Mouse (Mus musculus) intestine, embryonic 16.5 days (tissue): ENCODE data around the gene Susd1. TPM values are rescaled to one million over a fixed set of nuclear protein-coding genes. Genes with fewer than 3 reads are reported as not detected.
"Not testable (repeated sequence)": the region's sequence is repeated elsewhere in the genome, so short reads cannot be mapped to it uniquely, and the experiment has no call there.

Experiments used
- ATAC-seq: fragments of 200-750 bp; cut with Nextera tagmentation; 2 replicates; pipeline ENCODE4 v1.8.0; 2017; ENCODE audit warnings: moderate TSS enrichment, moderate library complexity
- H3K27ac ChIP-seq: fragments of 300-500 bp; sonication (generic); 2 replicates; pipeline ENCODE4 v1.5.1; 2014; ENCODE audit warnings: mild to moderate bottlenecking, low read length
- H3K27me3 ChIP-seq: fragments of 300-500 bp; sonication (generic); replicated peaks from 2 replicates; pipeline ENCODE4 v1.6.1; 2014; ENCODE audit warnings: low read length, control low read depth, mixed read lengths; ENCODE audit not compliant: control insufficient read depth, insufficient read depth
- H3K36me3 ChIP-seq: fragments of 300-500 bp; sonication (generic); 2 replicates; pipeline ENCODE4 v1.6.1; 2014; ENCODE audit warnings: low read length, control low read depth; ENCODE audit not compliant: control insufficient read depth, insufficient read depth
- H3K4me1 ChIP-seq: fragments of 300-500 bp; sonication (generic); 2 replicates; pipeline ENCODE4 v1.6.1; 2014; ENCODE audit warnings: low read length, control low read depth, mixed read lengths; ENCODE audit not compliant: control insufficient read depth, insufficient read depth
- H3K4me2 ChIP-seq: fragments of 300-500 bp; sonication (generic); 2 replicates; pipeline ENCODE4 v1.6.1; 2014; ENCODE audit warnings: low read depth, low read length, control low read depth
- H3K4me3 ChIP-seq: fragments of 300-500 bp; sonication (generic); 2 replicates; pipeline ENCODE4 v1.5.1; 2014; ENCODE audit warnings: mild to moderate bottlenecking, low read length
- H3K9ac ChIP-seq: fragments of 300-500 bp; sonication (generic); 2 replicates; pipeline ENCODE4 v1.6.1; 2014; ENCODE audit warnings: low read depth, low read length
- H3K9me3 ChIP-seq: fragments of 300-500 bp; sonication (generic); 2 replicates; pipeline ENCODE4 v1.6.1; 2016; ENCODE audit warnings: low read length, control low read depth; ENCODE audit not compliant: control insufficient read depth
- WGBS: fragments of 180-500 bp; shearing (Covaris S2); extraction: QIAGEN DNeasy Blood & Tissue Kit; methylation state at CpG from one replicate; pipeline ENCODE4 v1.1.7; 2014; 5-methylcytosine and 5-hydroxymethylcytosine counted together
- polyA plus RNA-seq: library from polyadenylated mRNA; unstranded; fragments of >200 nt; fragmentation: Nextera tagmentation; extraction: Ambion mirVana; gene quantifications from 2 replicates; pipeline ENCODE4 v1.2.1, GENCODE M21; 2015

Gene Susd1
- polyA plus RNA-seq, 1 experiment from 2014 or later, result 13.0 TPM

DNA sequence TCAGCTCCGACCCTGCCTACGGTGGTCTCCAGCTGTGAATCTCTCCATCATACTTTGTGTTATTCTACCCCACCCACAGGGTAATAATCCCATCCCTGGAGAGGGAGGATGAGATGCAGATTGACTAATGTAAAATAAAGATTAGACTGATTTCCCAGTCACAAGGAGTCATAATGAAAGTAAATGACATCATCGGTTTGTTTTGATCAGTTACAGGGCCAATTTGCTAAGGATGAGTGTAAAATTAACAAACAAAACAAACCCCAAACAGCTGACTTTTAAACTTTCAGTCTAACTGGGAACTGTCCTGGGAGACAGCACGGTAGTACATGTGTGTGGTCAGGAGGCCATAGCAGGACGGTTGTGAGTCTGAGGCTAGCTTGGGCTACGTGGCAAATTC, 143.3 kb downstream of the Susd1 start:
- Histone ChIP-seq H3K27ac (no peak overlapping the region), H3K9me3 (no peaks in the 10 kb centered on the region), H3K4me2 (no peak overlapping the region), H3K4me1 (no peaks in the 10 kb centered on the region), H3K36me3 (no peaks in the 10 kb centered on the region), H3K27me3 (no peaks in the 10 kb centered on the region), H3K4me3 (no peak overlapping the region), H3K9ac (no peak overlapping the region)
- 86% methylated on average over 6 of the region's 6 CpGs for WGBS
- ATAC-seq, result no peak

DNA sequence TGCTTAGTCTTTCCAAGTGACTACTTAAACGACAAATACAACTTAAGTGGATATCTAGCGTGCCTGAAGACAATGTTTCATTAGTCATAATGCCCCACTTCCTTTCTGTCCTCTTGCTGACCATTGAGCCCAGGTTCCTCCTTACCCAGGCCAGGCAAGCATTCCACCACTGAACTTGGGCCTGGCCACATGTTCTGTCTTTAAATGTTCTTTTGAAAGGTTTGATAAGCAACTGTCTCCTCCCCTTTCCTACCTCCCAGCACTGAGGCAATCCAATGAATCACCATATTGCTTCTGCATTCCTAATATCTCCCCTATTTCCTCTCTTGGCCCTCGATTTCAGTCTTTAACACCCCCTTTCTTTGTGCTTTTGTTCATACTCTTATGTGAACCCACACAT, 143.8 kb downstream of the Susd1 start:
- H3K9ac ChIP-seq, result no peak overlapping the region
- ATAC-seq, result no peak

GRCm38 (mm10) chr4:59291914-59292718, 146.3 kb downstream of the Susd1 start:
- no peak overlapping the region for H3K4me2 ChIP-seq
- H3K4me1 ChIP-seq, result no peaks in the 10 kb centered on the region
- no peaks in the 10 kb centered on the region for H3K27me3 ChIP-seq
- ATAC-seq, result no peak
- no peaks in the 10 kb centered on the region for H3K36me3 ChIP-seq
- WGBS, result 73% methylated on average over 13 of the region's 13 CpGs
- H3K9ac ChIP-seq, result no peak overlapping the region
- H3K9me3 ChIP-seq, result no peaks in the 10 kb centered on the region
- no peak overlapping the region for H3K27ac ChIP-seq
- no peak overlapping the region for H3K4me3 ChIP-seq

More for the DNA sequence above, 143.8 kb downstream of the Susd1 start:
- H3K4me3 ChIP-seq, result no peak overlapping the region
- H3K27ac ChIP-seq, result no peak overlapping the region
- no peaks in the 10 kb centered on the region for H3K4me1 ChIP-seq
- no peaks in the 10 kb centered on the region for H3K36me3 ChIP-seq
- no peaks in the 10 kb centered on the region for H3K27me3 ChIP-seq
- H3K4me2 ChIP-seq, result no peak overlapping the region
- WGBS, result 82% methylated on average over 3 of the region's 3 CpGs
- no peaks in the 10 kb centered on the region for H3K9me3 ChIP-seq

- H3K4me2 ChIP-seq, result no peak overlapping the region
- 55% methylated on average over 6 of the region's 6 CpGs for WGBS
- H3K9me3 ChIP-seq, result no peaks in the 10 kb centered on the region
- no peak overlapping the region for H3K9ac ChIP-seq
- no peak for ATAC-seq
- H3K4me1 ChIP-seq, result no peaks in the 10 kb centered on the region
- no peaks in the 10 kb centered on the region for H3K36me3 ChIP-seq
- H3K27ac ChIP-seq, result no peak overlapping the region
- H3K27me3 ChIP-seq, result no peaks in the 10 kb centered on the region
- no peak overlapping the region for H3K4me3 ChIP-seq
These were observed 147.4 kb downstream of the Susd1 start for GRCm38 (mm10) chr4:59290972-59291576.

DNA sequence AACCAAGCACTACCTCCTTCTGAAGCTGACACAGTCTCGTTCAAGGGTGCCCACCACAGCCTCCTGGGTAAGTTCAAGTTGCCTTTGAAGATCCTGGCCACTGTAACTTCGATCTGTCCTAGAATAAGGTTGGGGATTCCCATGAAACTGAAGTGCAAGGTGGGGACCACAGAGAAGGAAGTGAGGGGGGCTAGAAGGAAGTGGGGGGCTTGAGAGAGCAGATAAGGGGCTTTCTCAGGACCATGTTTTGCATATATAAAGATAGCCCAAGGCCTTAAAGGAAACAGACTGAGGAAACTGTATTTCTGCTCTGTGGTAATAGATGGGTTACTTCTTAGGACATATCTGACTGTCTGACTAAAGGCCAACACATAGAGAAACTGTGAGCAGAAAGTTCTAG, 151.3 kb downstream of the Susd1 start:
- Histone ChIP-seq H3K4me2 (no peak overlapping the region), H3K4me3 (no peak overlapping the region), H3K4me1 (no peaks in the 10 kb centered on the region), H3K27ac (no peak overlapping the region), H3K36me3 (no peaks in the 10 kb centered on the region), H3K27me3 (no peaks in the 10 kb centered on the region), H3K9ac (no peak overlapping the region), H3K9me3 (no peaks in the 10 kb centered on the region)
- WGBS, result 72% methylated on average over 2 of the region's 2 CpGs
- no peak for ATAC-seq

DNA sequence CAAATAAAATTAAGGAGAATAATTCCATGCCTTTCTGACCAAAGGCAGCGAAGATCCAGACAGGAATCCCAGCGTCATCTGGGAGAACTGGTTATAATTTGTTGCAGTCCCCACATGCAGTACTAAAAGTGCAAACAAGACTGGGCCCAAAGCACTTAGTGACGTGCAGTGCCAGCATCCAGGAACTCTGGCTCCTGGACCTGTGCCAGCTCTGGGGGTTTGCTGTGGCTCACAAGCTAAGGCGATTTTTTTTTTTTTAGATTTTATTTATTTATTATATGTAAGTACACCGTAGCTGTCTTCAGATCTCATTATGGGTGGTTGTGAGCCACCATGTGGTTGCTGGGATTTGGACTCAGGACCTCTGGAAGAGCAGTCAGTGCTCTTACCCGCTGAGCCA, 152.1 kb downstream of the Susd1 start:
- H3K36me3 ChIP-seq, H3K27ac ChIP-seq, H3K4me2 ChIP-seq, H3K4me3 ChIP-seq, H3K4me1 ChIP-seq, ATAC-seq, H3K9ac ChIP-seq, H3K9me3 ChIP-seq, H3K27me3 ChIP-seq: not testable (repeated sequence)
- 59% methylated on average over 6 of the region's 6 CpGs for WGBS

GRCm38 (mm10) chr4:59282699-59283487, 155.5 kb downstream of the Susd1 start:
- H3K9me3 ChIP-seq, result no peaks in the 10 kb centered on the region
- H3K36me3 ChIP-seq, result no peaks in the 10 kb centered on the region
- no peaks in the 10 kb centered on the region for H3K27me3 ChIP-seq
- H3K4me1 ChIP-seq, result no peaks in the 10 kb centered on the region
- H3K27ac ChIP-seq, result no peak overlapping the region
- ATAC-seq, result no peak
- no peak overlapping the region for H3K9ac ChIP-seq
- no peak overlapping the region for H3K4me2 ChIP-seq
- WGBS, result 48% methylated on average over 8 of the region's 8 CpGs
- H3K4me3 ChIP-seq, result no peak overlapping the region

- no peak overlapping the region for H3K4me2 ChIP-seq
- H3K4me1 ChIP-seq, result no peaks in the 10 kb centered on the region
- WGBS, result 48% methylated on average over 7 of the region's 7 CpGs
- no peak overlapping the region for H3K9ac ChIP-seq
- no peak overlapping the region for H3K27ac ChIP-seq
- H3K36me3 ChIP-seq, result no peaks in the 10 kb centered on the region
- H3K27me3 ChIP-seq, result no peaks in the 10 kb centered on the region
- no peak overlapping the region for H3K4me3 ChIP-seq
- no peaks in the 10 kb centered on the region for H3K9me3 ChIP-seq
- no peak for ATAC-seq
These were observed 156.3 kb downstream of the Susd1 start for GRCm38 (mm10) chr4:59282137-59282536.

DNA sequence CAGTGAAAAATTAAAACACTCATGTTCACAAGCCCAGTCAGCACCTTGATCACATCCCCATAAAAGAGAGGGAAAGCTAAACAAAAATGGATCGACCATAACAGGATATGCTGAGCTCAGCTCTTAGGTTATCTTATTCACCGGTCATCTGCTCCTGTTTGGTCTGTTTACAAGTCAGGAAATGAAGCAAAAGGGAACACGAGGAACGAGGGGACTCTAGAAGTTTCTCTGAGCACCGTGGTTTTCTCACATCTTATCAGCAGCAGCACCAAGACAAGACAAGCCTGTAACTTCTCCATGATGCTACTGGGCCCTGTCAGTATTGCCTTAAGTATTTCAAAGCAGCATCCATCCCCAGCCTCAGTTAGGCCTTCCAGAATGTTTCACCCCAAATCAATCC, 157.6 kb downstream of the Susd1 start:
- ATAC-seq, result no peak
- Histone ChIP-seq H3K9ac (no peak overlapping the region), H3K4me2 (no peak overlapping the region), H3K9me3 (no peaks in the 10 kb centered on the region), H3K27me3 (no peaks in the 10 kb centered on the region), H3K27ac (no peak overlapping the region), H3K4me1 (no peaks in the 10 kb centered on the region), H3K4me3 (no peak overlapping the region), H3K36me3 (no peaks in the 10 kb centered on the region)
- 58% methylated on average over 5 of the region's 5 CpGs for WGBS
